Mouse (Mus musculus) neural tube, embryonic 12.5 days (tissue): ENCODE measurements at regions not wholly inside any gene's neighbourhood (a gene's known extent, or its start where the extent isn't known, plus 50 kb on each side); places are given as distances from the start of the nearest gene placed in this dataset.

Experiments used
- ATAC-seq: fragments of 200-750 bp; cut with Nextera tagmentation; 2 replicates; pipeline ENCODE4 v1.8.0; 2017; ENCODE audit warnings: low read depth, mild to moderate bottlenecking, moderate TSS enrichment, moderate library complexity; ENCODE audit not compliant: low FRiP score
- H3K27ac ChIP-seq: fragments of 300-500 bp; sonication (generic); 2 replicates; pipeline ENCODE4 v1.5.1; 2016
- H3K27me3 ChIP-seq: fragments of 300-500 bp; sonication (generic); replicated peaks from 2 replicates; pipeline ENCODE4 v1.6.1; 2016; ENCODE audit warnings: mild to moderate bottlenecking
- H3K36me3 ChIP-seq: fragments of 300-500 bp; sonication (generic); 2 replicates; pipeline ENCODE4 v1.6.1; 2016; ENCODE audit warnings: mild to moderate bottlenecking
- H3K4me1 ChIP-seq: fragments of 300-500 bp; sonication (generic); 2 replicates; pipeline ENCODE4 v1.6.1; 2016
- H3K4me2 ChIP-seq: fragments of 300-500 bp; sonication (generic); replicated peaks from 2 replicates; pipeline ENCODE4 v1.6.1; 2016; ENCODE audit warnings: mild to moderate bottlenecking
- H3K4me3 ChIP-seq: fragments of 300-500 bp; sonication (generic); 2 replicates; pipeline ENCODE4 v1.5.1; 2016
- H3K9ac ChIP-seq: fragments of 300-500 bp; sonication (generic); 2 replicates; pipeline ENCODE4 v1.6.1; 2016; ENCODE audit warnings: mild to moderate bottlenecking
- H3K9me3 ChIP-seq: fragments of 300-500 bp; sonication (generic); 2 replicates; pipeline ENCODE4 v1.6.1; 2016; ENCODE audit warnings: mild to moderate bottlenecking
- WGBS: fragments of 180-500 bp; shearing (Covaris S2); methylation state at CpG from one replicate; pipeline ENCODE4 v1.1.7; 2016; 5-methylcytosine and 5-hydroxymethylcytosine counted together

GRCm38 (mm10) chr17:14764796-14765195 is 70.8 kb upstream of the Thbs2 start:
- 57% methylated on average over 4 of the region's 4 CpGs for WGBS
- H3K4me2 ChIP-seq: no peak overlapping the region

GRCm38 (mm10) chr17:14753095-14753494 is 59.1 kb upstream of the Thbs2 start:
- ATAC-seq: no peak
- no peak overlapping the region for H3K27ac ChIP-seq
- 90% methylated on average over 5 of the region's 5 CpGs for WGBS

More at GRCm38 (mm10) chr17:14764796-14765195, 70.8 kb upstream of the Thbs2 start:
- Histone ChIP-seq H3K9ac (no peak overlapping the region), H3K36me3 (no peaks in the 10 kb centered on the region), H3K4me1 (no peaks in the 10 kb centered on the region), H3K9me3 (no peaks in the 10 kb centered on the region), H3K4me3 (no peak overlapping the region), H3K27ac (no peak overlapping the region), H3K27me3 (no peaks in the 10 kb centered on the region)
- no peak for ATAC-seq

GRCm38 (mm10) chr17:14750519-14751145 is 56.6 kb upstream of the Thbs2 start:
- H3K27ac ChIP-seq: no peak overlapping the region
- no peak overlapping the region for H3K4me3 ChIP-seq
- 78% methylated on average over 3 of the region's 3 CpGs for WGBS
- ATAC-seq: no peak
- H3K9ac ChIP-seq: no peak overlapping the region
- H3K9me3 ChIP-seq: no peaks in the 10 kb centered on the region
- no peak overlapping the region for H3K4me2 ChIP-seq
- H3K4me1 ChIP-seq: no peaks in the 10 kb centered on the region
- no peaks in the 10 kb centered on the region for H3K36me3 ChIP-seq
- H3K27me3 ChIP-seq: no peaks in the 10 kb centered on the region

More at GRCm38 (mm10) chr17:14753095-14753494, 59.1 kb upstream of the Thbs2 start:
- Histone ChIP-seq H3K4me2 (no peak overlapping the region), H3K4me3 (no peak overlapping the region), H3K27me3 (no peaks in the 10 kb centered on the region), H3K9me3 (no peaks in the 10 kb centered on the region), H3K9ac (no peak overlapping the region), H3K4me1 (no peaks in the 10 kb centered on the region), H3K36me3 (no peaks in the 10 kb centered on the region)

- H3K36me3 ChIP-seq: no peaks in the 10 kb centered on the region
- no peak overlapping the region for H3K4me3 ChIP-seq
- H3K27ac ChIP-seq: no peak overlapping the region
- no peaks in the 10 kb centered on the region for H3K9me3 ChIP-seq
- H3K4me1 ChIP-seq: no peaks in the 10 kb centered on the region
- H3K4me2 ChIP-seq: no peak overlapping the region
- 83% methylated on average over 2 of the region's 2 CpGs for WGBS
- no peak overlapping the region for H3K9ac ChIP-seq
- no peaks in the 10 kb centered on the region for H3K27me3 ChIP-seq
- no peak for ATAC-seq
These were observed 55.2 kb upstream of the Thbs2 start for GRCm38 (mm10) chr17:14749281-14749680.

- Histone ChIP-seq H3K4me2 (no peak overlapping the region), H3K27me3 (no peaks in the 10 kb centered on the region), H3K4me3 (no peak overlapping the region), H3K27ac (no peak overlapping the region), H3K9me3 (no peaks in the 10 kb centered on the region), H3K4me1 (no peaks in the 10 kb centered on the region), H3K9ac (no peak overlapping the region), H3K36me3 (no peaks in the 10 kb centered on the region)
- ATAC-seq: 0 out of 2 replicates have a peak, but pooled peaks have one; percentile 33
- 61% methylated on average over 5 of the region's 5 CpGs for WGBS
These were observed 53.3 kb upstream of the Thbs2 start for GRCm38 (mm10) chr17:14747255-14747869.

GRCm38 (mm10) chr17:14745512-14745911 is 51.5 kb upstream of the Thbs2 start:
- Histone ChIP-seq H3K9ac (no peak overlapping the region), H3K4me2 (no peak overlapping the region), H3K4me1 (no peaks in the 10 kb centered on the region), H3K4me3 (no peak overlapping the region), H3K27me3 (no peaks in the 10 kb centered on the region), H3K27ac (no peak overlapping the region), H3K9me3 (no peaks in the 10 kb centered on the region), H3K36me3 (no peaks in the 10 kb centered on the region)
- 89% methylated on average over 3 of the region's 3 CpGs for WGBS
- ATAC-seq: no peak

- Histone ChIP-seq H3K4me3 (no peak overlapping the region), H3K36me3 (no peaks in the 10 kb centered on the region), H3K9me3 (no peaks in the 10 kb centered on the region), H3K27me3 (no peaks in the 10 kb centered on the region), H3K27ac (no peak overlapping the region), H3K4me1 (no peaks in the 10 kb centered on the region), H3K4me2 (no peak overlapping the region), H3K9ac (no peak overlapping the region)
- 90% methylated on average over 9 of the region's 9 CpGs for WGBS
- no peak for ATAC-seq
These were observed 50.0 kb upstream of the Thbs2 start for GRCm38 (mm10) chr17:14744010-14744409.
